Comparison of ENCODE assay signal across 20 mouse cellular contexts in genomic region chr5:23581484-23582060, GRCm38 (mm10).
DNase-seq lines count a peak whose midpoint lies in the region; ATAC-seq and TF ChIP-seq lines count a peak whose summit lies in the region.
"Had no signal": no experiment of that assay in that cellular context is flagged by ENCODE, and none has a peak within 500 bp of the region (broad histone marks: within the 10 kb centered on the region; RNA-seq: fewer than 3 reads in every experiment).

No protein-coding gene starts in this region.

- peaks cover 14 to 23% of the 10 kb centered on the region in 2 experiments for H3K4me1 ChIP-seq in MEL (ENCODE audit: control insufficient read depth in 1 of 2, insufficient read depth in 2 of 2, low read length in 2 of 2)
- H3K4me1 ChIP-seq in intestine, embryonic 16.5 days (ENCODE audit: control insufficient read depth, insufficient read depth, low read length) = peaks cover 12% of the 10 kb centered on the region; the same call in 1 of the 2 replicates
- H3K4me1 ChIP-seq in midbrain, postnatal 0 days (ENCODE audit: insufficient read depth, low read length) = peaks cover 4% of the 10 kb centered on the region; the same call in 1 of the 2 replicates
- H3K4me1 ChIP-seq: embryonic facial prominence, embryonic 15.5 days had no signal

- TF ChIP-seq CTCF in MEL (IDR thresholded peaks at IDR 0.05 in 2 of 3, conservative IDR thresholded peaks at IDR 0.05 in 1 of 3; ENCODE audit: control insufficient read depth in 1 of 3, insufficient read depth in 1 of 3, low read depth in 2 of 3, low read length in 3 of 3, poor library complexity in 1 of 3, severe bottlenecking in 1 of 3) = no peak
- TF ChIP-seq CTCF in midbrain, postnatal 0 days (IDR thresholded peaks at IDR 0.05) = no peak

- H3K27me3 ChIP-seq in MEL (ENCODE audit: control insufficient read depth in 1 of 2, insufficient read depth in 2 of 2, low read length in 2 of 2) = no peaks in the 10 kb centered on the region
- no peaks in the 10 kb centered on the region for H3K27me3 ChIP-seq in intestine, embryonic 16.5 days (replicated peaks; ENCODE audit: control insufficient read depth, insufficient read depth, low read length)
- H3K27me3 ChIP-seq in midbrain, postnatal 0 days (ENCODE audit: insufficient read depth, low read length) = no peaks in the 10 kb centered on the region
- H3K27me3 ChIP-seq: embryonic facial prominence, embryonic 15.5 days; forebrain, embryonic 13.5 days; limb, embryonic 13.5 days; liver, embryonic 15.5 days; neural tube, embryonic 15.5 days had no signal

- H3K79me2 ChIP-seq in MEL (ENCODE audit: control insufficient read depth, insufficient read depth, low read length, poor library complexity) = peaks cover 1% of the 10 kb centered on the region; the same call in 1 of the 2 replicates

- peaks cover 0 to 37% of the 10 kb centered on the region in 2 experiments; a peak in 2 of 4 replicates for H3K36me3 ChIP-seq in MEL (ENCODE audit: control insufficient read depth in 1 of 2, insufficient read depth in 2 of 2, low read length in 2 of 2)
- no peaks in the 10 kb centered on the region for H3K36me3 ChIP-seq in intestine, embryonic 16.5 days (ENCODE audit: control insufficient read depth, insufficient read depth, low read length)
- H3K36me3 ChIP-seq in midbrain, postnatal 0 days (ENCODE audit: insufficient read depth, low read length) = no peaks in the 10 kb centered on the region
- H3K36me3 ChIP-seq: embryonic facial prominence, embryonic 15.5 days; limb, embryonic 13.5 days; liver, embryonic 15.5 days; neural tube, embryonic 15.5 days had no signal

- 71% methylated on average over 2 of the region's 2 CpGs for WGBS in intestine, embryonic 16.5 days
- 72% methylated on average over 2 of the region's 2 CpGs for WGBS in midbrain, postnatal 0 days

- peak; percentile 48; the same call in 1 of the 2 replicates for ATAC-seq in intestine, embryonic 16.5 days
- ATAC-seq in midbrain, postnatal 0 days (ENCODE audit: low FRiP score) = no peak
- no peak for ATAC-seq in CD4-positive, CD25-positive, alpha-beta regulatory T cell, adult 4 months
- ATAC-seq: forebrain, embryonic 13.5 days had no signal

- no peak overlapping the region for H3K4me3 ChIP-seq in MEL (ENCODE audit: control insufficient read depth in 1 of 2, insufficient read depth in 1 of 2, low read depth in 2 of 2, low read length in 2 of 2)
- no peak overlapping the region for H3K4me3 ChIP-seq in intestine, embryonic 16.5 days (ENCODE audit: low read length)
- H3K4me3 ChIP-seq in midbrain, postnatal 0 days (ENCODE audit: low read depth, low read length) = no peak overlapping the region
- H3K4me3 ChIP-seq: embryonic facial prominence, embryonic 15.5 days; forebrain, embryonic 13.5 days; gastrocnemius, adult 2 months; limb, embryonic 13.5 days; liver, embryonic 15.5 days; neural tube, embryonic 15.5 days had no signal

- TF ChIP-seq EP300 in MEL (IDR thresholded peaks at IDR 0.05; ENCODE audit: low read depth in 1 of 2, low read length in 2 of 2) = peak in 1 of 2 experiments; percentile 31; a peak in 1 of 4 replicates

- H3K4me2 ChIP-seq in intestine, embryonic 16.5 days (ENCODE audit: low read depth, low read length) = no peak overlapping the region
- no peak overlapping the region for H3K4me2 ChIP-seq in midbrain, postnatal 0 days (ENCODE audit: low read depth, low read length, poor library complexity, severe bottlenecking)
- H3K4me2 ChIP-seq: embryonic facial prominence, embryonic 15.5 days; forebrain, embryonic 13.5 days; limb, embryonic 13.5 days; liver, embryonic 15.5 days; neural tube, embryonic 15.5 days had no signal

- no peak overlapping the region for H3K9ac ChIP-seq in MEL (ENCODE audit: control insufficient read depth, low read depth, low read length, poor library complexity, severe bottlenecking)
- H3K9ac ChIP-seq in intestine, embryonic 16.5 days (ENCODE audit: low read depth, low read length) = no peak overlapping the region
- H3K9ac ChIP-seq in midbrain, postnatal 0 days (replicated peaks; ENCODE audit: low read length, poor library complexity, severe bottlenecking) = no peak overlapping the region
- H3K9ac ChIP-seq: embryonic facial prominence, embryonic 15.5 days; forebrain, embryonic 13.5 days; limb, embryonic 13.5 days; liver, embryonic 15.5 days; neural tube, embryonic 15.5 days had no signal

- H3K27ac ChIP-seq in MEL (ENCODE audit: control insufficient read depth, low read depth, low read length) = no peak overlapping the region
- no peak overlapping the region for H3K27ac ChIP-seq in intestine, embryonic 16.5 days (ENCODE audit: low read length)
- H3K27ac ChIP-seq in midbrain, postnatal 0 days (ENCODE audit: low read depth, low read length) = no peak overlapping the region
- H3K27ac ChIP-seq: embryonic facial prominence, embryonic 15.5 days; forebrain, embryonic 13.5 days; gastrocnemius, adult 2 months; limb, embryonic 13.5 days; liver, embryonic 15.5 days; neural tube, embryonic 15.5 days had no signal

- no peaks in the 10 kb centered on the region for H3K9me3 ChIP-seq in MEL (replicated peaks; ENCODE audit: insufficient read depth, low read length)
- no peaks in the 10 kb centered on the region for H3K9me3 ChIP-seq in intestine, embryonic 16.5 days (ENCODE audit: control insufficient read depth, low read length)
- no peaks in the 10 kb centered on the region for H3K9me3 ChIP-seq in midbrain, postnatal 0 days (ENCODE audit: low read length)
- H3K9me3 ChIP-seq: embryonic facial prominence, embryonic 15.5 days; forebrain, embryonic 13.5 days; limb, embryonic 13.5 days; liver, embryonic 15.5 days; neural tube, embryonic 15.5 days had no signal

- TF ChIP-seq POLR2A in MEL (IDR thresholded peaks at IDR 0.05; ENCODE audit: control insufficient read depth in 1 of 2, insufficient read depth in 1 of 2, low read depth in 1 of 2, low read length in 2 of 2, poor library complexity in 1 of 2) = no peak

- DNase-seq in kidney, adult 11 months = peak; percentile 12
- no peak for DNase-seq in kidney, postnatal 10 days
- peak; percentile 27 for DNase-seq in MEL (ENCODE audit: low read depth, low spot score)
- peak; percentile 76 for DNase-seq in lung, postnatal 36 days
- DNase-seq in midbrain, postnatal 0 days (ENCODE audit: low spot score) = no peak
- no peak for DNase-seq in gastrocnemius, adult 18-20 months (ENCODE audit: low spot score)
- DNase-seq: adrenal gland, adult 8-10 months; cerebellum, adult 18-20 months; gastrocnemius, adult 2 months; heart, adult 11 months; heart, postnatal 4 days; kidney, postnatal 14 days; retina, postnatal 1 day had no signal

- no peak for TF ChIP-seq RAD21 in MEL (IDR thresholded peaks at IDR 0.05; ENCODE audit: low read depth, low read length)

TF ChIP-seq in MEL, 35 proteins besides CTCF, POLR2A, EP300 and RAD21:
- TF ChIP-seq SMC3 (IDR thresholded peaks at IDR 0.05; ENCODE audit: low read depth, low read length) (no peak), ZNF384 (IDR thresholded peaks at IDR 0.05; ENCODE audit: low read depth, low read length) (peak; percentile 76), GATA1 (IDR thresholded peaks at IDR 0.05; ENCODE audit: low read depth, low read length) (peak; percentile 69), ELF1 (IDR thresholded peaks at IDR 0.05; ENCODE audit: low read depth, low read length) (no peak)

Comparison
In these comparisons a context has a peak if more than half of its experiments do, and no peak if none do; other contexts are left out.
1. DNase-seq: peak in kidney, adult 11 months (single experiment), MEL (single experiment) and lung, postnatal 36 days (single experiment); none in kidney, postnatal 10 days (single experiment), midbrain, postnatal 0 days (single experiment) and gastrocnemius, adult 18-20 months (single experiment).